Mouse (Mus musculus) layer of hippocampus, adult 8-10 months (tissue): ENCODE measurements around the gene Emp3. TPM values are rescaled to one million over a fixed set of nuclear protein-coding genes. Genes with fewer than 3 reads are reported as not detected.
A peak's percentile ranks its signal among the peaks of the same experiment; 100 is the strongest.
"Not testable (repeated sequence)": the region's sequence is repeated elsewhere in the genome, so short reads cannot be mapped to it uniquely, and the experiment has no call there.

Source experiments
- DNase-seq, 2 experiments: peaks; one replicate each; pipeline ENCODE4 v3.0.0; 2022; ENCODE audit warnings: low spot score in 2 of 2
- total RNA-seq, 4 experiments: library from RNA; stranded (reverse); gene quantifications; 2 replicates each; pipeline ENCODE4 v1.2.4; 2022

Gene Emp3
- 1 to 10 TPM; 2.6 to 6.3 (median 6.2) TPM for total RNA-seq

DNA sequence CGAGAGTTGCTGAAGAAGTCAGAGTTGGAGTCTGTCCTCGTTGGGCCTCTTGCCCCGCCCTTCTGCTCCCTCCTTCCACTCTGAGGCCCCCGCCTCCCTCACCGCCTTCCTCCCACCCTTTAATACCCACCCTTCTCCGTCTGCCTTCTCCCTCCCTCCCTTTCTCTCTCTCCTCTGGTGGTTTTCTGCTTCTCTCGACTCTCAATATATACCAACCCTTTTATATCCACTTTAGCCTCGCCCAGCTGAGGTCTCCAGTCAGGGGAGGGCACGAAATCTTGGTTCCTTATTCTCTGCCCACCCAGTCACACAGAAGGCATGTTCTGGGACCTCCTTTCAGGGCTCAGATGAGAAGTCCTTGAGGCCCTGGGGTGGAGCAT is at the start of gene Emp3:
TSS of gene Emp3 (minus strand) at position 163 of the 380 bp plus-strand sequence.
- no peak for DNase-seq

DNA sequence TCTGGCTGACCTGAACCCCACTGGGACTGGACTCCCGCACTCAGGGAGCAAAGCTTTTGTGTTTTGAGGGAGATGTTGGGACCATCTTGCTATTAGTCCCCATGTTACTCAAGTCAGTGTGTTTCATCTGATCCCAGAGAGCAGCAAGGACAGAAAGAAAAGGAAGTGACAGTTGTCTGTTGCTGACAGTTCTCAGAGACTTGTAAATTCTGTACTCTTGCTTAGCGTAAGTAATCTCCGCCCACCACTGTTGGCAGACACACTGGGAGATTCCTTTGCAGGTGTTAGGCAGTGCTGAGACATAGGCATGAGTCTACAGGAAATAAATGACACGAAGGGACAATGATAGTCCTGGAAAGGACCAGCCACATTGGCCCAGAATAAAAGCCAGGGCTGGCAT is 35.4 kb upstream of the Emp3 start:
- DNase-seq: no peak

DNA sequence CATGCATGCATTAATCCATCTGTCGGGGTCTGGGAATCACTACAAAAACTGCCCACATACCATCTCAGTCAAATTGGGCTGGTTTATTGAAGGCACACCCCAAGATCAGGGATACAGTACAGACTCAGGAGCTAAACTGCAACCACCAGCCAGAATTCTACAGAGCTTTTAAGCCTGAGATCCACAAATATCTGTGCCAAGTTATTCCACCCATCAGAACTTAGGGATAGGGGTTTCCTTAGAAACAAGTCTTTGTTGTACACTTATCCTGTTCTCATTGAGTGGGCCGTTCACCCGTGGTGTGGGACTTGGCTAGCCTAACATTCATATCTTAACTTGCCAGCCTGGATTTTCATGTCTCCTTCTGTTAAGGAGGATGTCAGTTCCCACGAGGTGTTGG is 27.9 kb upstream of the Emp3 start:
- DNase-seq: no peak

DNA sequence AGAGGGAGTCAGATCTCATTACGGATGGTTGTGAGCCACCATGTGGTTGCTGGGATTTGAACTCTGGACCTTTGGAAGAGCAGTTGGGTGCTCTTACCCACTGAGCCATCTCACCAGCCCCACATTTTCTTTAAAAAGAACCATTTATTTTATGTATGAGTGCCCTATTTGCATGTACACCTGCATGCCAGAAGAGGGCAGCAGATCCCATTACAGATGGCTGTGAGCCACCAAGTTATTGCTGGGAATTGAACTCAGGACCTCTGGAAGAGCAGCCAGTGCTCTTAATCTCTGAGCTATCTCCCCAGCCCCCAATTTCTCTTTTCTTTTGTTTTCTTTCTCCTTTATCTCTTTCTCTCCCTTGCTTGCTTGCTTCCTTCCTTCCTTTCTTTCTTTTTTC is 22.1 kb upstream of the Emp3 start:
- DNase-seq: not testable (repeated sequence)

DNA sequence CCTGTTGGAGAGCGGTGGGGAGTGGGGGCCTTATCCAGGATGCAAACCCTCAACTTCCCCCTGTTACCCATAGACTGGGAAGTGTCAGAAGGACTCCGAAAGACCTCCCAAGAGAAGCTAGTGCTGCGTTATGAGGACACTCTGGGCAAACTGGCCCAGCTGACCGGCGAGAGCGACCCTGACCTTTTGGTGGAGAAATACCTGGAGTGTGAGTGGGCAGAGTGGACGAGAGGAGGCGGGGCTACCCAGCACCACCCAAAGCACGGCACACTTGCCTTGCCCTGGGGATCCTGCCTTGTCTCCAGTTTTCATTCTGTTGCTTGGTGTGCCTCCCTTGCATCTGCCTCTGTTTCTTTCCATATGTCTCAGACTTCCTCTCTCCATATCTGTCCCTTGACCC is 20.8 kb upstream of the Emp3 start:
- DNase-seq: no peak

DNA sequence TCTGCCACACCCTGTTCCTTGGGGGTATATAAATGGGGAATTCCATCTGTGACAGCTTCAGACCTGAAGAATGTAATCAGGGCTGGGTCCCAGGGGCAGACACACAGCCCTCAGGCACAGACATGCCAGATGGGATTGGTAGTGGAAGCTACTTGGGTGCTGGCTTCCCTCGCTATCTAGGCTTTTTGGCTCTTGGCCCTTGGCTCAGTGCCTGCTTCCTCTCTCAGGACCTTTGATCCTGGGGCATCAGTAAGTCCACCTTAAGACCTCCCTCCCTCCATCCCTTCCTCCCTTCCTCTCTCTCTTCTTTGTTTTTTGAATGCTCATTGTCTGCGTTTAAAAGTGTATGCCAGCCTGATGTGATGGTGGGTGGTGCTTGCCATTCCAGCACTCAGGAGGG is 18.6 kb upstream of the Emp3 start:
- no peak for DNase-seq

DNA sequence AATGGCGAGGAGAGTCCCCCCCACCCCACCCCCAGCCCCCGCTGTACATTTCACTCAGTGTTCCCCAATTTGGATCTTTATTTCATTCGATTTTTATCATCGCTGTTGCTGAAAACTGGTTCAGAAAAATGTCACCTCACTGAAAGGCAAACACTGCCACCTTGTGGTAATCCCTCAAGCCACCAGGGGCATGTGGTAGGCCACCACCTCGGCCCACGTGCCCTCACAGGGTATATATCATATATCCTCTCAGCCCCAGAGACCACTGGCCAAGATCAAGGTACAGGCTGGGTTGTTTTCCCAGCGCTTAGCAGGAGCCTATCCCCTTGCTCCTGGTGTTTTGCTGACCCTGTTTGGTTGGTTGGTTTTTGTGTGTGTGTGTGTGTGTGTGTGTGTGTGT is 13.9 kb upstream of the Emp3 start:
- DNase-seq: peak in 1 of 2 experiments; percentile 58

DNA sequence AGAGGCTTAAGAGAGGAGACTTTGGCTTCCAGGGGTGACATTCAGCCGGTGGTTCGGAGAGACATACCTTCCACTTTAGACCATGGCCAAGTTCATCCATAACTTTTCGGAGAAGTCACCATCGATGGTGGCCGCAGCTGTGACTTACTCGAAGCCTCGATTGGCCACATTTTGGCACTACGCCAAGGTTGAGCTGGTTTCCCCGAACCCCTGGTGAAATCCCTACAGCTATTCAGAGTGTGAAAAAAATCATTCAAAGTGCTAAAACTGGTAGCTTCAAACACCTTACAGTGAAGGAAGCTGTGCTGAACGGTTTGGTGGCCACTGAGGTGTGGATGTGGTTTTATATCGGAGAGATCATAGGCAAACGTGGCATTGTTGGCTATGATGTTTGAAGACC is 12.6 kb upstream of the Emp3 start:
- not testable (repeated sequence) for DNase-seq

DNA sequence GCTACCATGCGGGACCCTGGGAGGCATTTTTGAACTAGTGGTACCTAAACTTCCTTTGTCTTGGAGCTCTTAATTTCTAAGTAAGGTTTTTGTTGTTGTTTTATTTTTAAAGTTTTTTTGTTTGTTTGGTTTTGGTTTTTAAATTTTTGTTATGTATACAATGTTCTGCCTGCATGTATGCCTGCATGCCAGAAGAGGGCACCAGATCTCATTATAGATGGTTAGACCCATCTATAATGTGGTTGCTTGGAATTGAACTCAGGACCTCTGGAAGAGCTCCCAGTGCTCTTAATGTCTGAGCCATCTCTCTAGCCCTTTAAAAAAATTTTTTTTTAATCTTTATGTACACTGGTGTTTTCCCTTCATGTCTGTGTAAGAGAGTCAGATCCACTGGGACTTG is 8.5 kb upstream of the Emp3 start:
- DNase-seq: no peak

DNA sequence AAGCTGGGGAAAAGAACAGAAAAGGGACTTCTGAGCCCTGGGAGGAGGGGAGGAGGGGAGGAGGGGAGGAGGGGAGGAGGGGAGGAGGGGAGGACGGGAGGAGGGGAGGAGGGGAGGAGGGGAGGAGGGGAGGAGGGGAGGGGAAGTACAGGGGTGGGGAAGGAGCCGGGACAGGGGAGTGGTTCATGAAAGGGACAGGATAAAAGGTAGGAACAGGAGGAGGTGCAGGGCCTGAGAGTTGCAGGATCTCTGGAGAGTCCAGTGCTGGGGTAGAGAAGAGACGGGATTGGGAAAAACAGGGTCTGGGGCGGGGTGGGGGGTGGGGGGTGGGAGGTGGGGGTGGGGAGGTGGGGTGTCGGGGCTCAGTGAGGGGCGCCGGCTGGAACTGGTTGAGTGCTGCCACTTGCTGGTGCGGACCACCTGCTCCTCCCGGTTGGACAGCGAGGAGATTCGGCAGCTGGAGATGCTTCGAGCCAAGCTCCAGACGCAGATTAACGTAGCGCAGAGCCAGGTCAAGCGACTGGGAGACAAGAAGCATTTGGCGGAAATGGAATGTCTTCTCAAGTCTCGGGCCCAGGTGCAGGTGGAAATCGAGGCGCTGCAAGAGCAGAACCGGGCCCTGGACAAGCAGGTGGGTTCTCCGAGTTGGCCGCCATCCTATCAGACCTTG is 7.6 kb upstream of the Emp3 start:
- no peak for DNase-seq

DNA sequence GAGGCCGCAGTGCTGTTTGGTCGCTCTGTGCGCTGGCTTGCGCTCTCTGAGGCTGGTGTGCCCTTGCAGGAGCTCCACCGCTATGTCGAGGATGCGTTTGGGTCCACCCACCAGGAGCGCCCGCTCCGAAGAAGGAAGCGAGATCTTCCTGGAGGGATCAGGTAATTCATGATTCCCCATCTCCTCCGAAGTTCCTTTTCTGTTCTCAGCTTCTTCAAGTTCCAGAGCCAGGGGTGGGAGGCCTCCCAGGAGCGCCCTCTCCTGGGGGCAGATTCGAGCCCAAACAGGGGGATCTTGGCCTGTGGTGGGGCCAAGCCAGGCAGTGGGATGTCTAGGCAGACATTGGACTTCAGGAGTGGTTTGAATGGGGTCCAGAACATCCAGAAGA is 3.2 kb upstream of the Emp3 start:
- no peak for DNase-seq

DNA sequence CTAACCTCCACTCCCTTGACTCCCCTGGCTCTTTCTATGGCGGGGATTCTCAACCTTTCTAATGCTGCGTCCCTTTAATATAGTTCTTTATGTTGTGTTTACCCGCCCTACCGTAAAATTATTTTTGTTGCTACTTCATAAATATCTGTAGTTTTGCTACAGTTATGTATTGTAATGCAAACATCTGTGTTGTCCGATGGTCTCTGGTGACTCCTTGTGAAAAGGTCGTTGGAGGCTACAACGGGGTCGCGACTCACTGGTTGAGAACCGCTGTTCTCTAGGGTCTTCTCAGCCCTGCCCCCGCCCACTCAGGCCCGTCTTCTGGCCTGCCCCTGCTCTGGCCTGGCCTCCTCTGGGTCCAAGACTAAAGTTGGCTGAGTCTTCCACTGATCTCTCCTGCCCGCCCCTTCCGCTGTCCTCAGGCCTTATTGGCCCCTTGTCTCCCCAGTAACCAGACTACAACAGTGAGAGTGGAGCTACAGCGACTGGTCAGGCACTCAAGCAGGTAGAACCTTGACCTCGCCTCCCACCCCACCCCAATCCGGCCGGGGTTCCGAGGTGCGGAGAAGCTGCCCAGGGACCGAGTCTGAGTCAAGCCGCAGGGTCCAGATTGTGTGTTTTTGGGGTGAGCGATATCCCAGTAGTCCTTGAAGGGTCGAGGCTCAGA is 2.7 kb upstream of the Emp3 start, which contains the start of gene Ccdc114:
TSS of gene Ccdc114 (plus strand) at position 311 of the 667 bp plus-strand sequence.
- DNase-seq: peak; percentile 34 to 40

DNA sequence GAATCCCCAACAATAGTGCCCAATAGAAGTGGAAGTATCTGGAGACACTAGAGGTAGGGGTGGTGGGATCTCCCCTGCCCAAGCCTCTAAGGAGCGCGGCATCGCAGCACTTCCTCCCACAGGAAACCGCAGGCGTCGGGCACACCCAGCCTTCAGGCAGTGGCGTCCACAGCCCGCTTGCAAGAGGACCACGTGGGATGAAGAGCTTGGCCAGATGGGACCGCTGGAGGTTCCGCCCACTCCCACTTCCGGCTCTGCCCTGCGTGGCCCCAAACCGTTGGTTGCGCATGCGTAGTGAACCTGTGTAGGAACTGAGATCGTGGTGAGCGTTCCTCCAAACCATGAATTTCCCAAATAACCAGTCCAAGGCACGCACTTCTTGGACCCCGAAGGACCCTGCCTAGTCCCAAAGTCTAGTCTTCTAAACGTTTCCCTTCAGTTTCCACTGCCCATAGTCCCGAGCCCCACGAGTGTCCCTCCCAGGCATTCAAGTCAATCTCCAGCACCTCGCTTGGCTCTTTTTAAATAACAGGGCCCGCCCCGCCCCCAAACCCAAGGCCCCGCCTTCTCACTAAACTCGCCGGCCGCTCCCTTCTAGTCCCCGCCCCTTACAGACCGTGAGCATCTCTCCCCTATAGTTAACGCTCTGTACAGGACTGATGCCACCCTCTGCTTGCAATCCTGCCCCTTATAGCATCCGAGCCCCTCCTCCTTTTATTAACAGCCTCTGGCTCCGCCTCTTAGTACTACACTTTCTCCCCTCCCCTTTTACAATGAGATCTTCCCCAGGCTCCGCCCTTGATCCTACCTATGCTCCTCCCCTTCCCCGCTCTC is 1.9 kb upstream of the Emp3 start:
- peak; percentile 94 for DNase-seq

DNA sequence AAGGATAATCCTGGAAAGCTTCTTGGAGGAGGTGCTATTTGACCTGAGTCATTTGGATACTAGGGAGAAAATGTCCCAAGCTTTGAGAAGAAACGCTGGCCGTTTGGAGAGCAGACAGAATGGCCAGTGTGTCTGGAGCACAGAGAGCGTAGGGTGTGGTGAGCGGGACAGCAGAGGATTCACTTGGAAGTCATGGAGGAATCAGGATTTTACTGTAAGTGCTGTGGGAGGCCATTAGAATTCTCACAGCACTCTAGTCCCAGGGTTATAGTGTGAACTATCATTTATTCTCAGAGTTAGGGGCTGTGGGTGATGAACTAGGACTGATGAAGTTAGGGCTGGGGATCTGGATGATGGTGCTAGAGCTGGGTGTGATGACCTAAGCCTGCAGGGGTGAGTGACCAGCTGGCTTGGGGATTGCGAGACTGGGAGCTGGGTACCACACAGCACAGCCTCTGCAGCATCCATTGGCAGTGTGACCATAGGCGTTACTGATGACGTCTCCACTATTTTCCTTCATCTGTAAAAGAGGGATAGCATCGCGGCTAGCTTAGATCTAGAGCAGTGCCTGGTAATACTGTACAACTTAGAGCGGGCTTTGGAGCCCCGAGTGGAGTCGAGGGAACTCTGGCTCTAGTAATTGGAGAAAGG is 871 bp upstream of the Emp3 start:
- no peak for DNase-seq

DNA sequence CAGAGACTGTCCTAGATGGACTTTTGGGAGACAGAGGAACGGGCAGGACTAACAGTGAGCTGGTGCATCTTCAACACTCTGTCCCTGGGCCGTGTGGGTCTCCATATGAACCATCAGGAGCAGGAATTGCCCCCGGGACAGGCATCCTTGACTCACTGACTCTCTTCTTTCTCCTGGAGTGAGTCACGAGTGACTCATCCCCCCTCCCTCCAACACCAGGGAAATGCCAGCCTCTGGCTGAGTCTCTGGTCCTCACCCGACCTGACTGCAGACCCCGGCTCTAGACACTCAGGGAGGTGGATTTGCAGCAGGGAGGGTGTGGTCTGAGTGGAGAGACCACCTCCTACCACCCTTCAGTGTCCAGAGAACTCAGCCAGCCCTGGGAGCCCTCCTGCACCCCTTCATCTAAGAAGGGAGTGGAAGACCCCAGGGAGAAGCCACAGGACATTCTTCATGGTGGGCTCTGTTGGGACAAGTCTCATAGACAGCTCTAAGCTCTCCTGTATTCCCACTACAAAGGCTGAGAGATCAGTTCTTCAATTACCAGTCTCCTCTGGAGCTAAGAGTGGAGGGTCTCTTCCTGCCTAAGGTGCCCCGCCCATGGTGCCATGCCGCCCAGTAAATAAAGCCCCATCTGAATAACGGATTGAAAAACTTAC is 492 bp downstream of the Emp3 start:
- no peak for DNase-seq

DNA sequence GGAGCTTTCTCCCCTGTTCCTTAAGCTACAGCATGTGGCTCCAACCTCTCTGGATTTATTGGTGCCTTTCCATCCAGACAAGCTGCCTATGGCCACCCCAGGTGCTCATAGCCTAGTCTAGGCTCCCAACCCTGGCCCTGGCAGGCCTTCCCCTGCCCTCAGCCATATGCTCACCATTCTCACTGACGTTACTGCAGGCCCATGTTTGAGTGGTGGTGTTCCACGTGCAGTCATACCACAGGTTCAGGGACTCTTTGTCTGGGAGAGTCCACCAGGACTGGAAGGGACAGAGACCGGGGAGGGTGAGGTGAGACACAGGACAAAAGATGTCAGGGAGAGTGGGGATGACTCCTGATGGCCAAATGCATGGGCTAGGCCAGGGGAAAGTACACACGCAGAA is 1.4 kb downstream of the Emp3 start:
- DNase-seq: no peak

DNA sequence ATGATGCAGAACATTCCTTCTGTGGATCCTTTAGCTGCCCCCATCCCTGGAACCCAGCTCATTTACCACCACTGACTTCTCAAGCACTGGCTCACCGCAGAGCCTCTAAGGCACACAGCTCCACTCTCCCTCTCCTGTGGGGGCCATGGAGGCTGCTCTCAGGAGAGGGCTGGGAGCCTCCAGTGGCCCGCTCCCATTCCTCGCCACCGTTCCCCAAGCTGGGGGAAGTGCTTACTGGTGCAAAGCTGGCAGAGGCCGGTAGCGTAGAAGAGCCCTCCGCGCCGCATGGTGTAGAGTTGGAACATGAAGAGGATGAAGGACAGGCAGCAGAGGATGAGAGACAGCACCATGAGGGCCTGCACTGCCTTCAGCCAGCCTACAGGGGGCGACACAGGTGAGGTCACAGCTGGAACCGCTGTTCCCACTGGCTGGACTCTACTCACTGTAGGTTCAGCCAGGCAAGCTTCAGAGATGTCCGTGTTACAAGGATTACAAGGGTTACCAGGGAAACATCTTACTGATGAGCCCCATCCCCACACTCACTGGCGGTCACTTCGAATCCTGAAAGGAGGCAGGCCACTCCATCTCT is 2.0 kb downstream of the Emp3 start:
- no peak for DNase-seq

DNA sequence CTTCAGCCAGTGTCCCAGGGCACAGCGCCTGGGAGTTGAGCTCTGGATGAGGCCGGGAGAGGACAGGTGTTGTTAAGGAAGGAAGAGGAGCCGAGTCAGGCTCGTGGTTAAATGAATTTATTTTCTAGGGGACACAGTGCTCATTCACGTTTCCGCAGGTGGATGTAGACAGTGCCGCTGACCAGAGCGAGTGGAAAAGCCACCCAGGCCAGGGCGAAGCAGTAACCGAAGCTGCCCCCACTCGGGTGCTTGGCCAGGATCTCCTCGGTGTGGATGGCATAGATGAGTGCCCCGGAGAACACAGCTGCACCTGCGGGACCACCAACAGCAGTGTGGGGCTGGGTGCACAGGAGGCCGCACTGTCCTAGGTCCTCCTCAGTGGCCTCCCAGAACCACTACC is 3.3 kb downstream of the Emp3 start:
- DNase-seq: no peak

DNA sequence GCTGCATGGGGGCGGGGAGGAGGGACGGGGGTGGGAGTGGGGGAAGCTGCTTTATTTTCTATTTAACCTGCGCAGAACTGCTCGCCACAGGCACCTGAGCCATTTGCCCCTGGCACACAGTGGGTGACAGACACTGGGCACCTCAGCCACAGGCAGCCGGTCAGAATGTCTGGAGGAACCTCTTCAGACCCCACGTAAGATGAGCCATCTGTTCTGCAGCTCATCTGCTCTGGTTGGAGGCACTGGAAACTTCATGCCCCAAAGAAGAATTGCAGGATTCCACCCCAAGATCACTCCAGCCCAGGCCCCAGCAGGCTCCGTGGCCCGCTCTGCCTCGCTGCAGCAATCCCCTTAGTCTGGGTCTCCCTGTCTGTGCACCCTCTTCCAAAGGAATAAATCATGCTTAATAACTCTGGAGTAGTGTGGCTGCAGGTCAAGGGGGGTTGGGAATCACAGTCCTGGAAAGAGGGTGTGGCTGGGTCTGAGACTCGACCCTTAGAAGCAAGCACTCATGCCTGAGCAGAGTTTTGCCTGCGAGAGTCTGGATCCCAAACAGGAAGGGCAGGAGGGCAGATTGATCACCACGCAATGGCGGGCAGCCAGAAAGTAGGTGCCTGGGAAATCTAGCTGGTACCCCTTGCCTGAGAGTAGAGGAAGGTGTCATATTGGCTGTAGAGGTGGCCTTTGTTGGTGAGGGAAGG is 4.0 kb downstream of the Emp3 start:
- no peak for DNase-seq
